Mouse (Mus musculus) heart, embryonic 16.5 days (tissue): ENCODE measurements around the gene Slc6a11. TPM values are rescaled to one million over a fixed set of nuclear protein-coding genes. Genes with fewer than 3 reads are reported as not detected.

Experiments
- ATAC-seq: fragments of 200-750 bp; cut with Nextera tagmentation; replicated peaks from 2 replicates; pipeline ENCODE4 v1.8.0; 2017; ENCODE audit warnings: moderate number of reproducible peaks; ENCODE audit not compliant: insufficient read depth, low FRiP score; ENCODE audit errors: extremely low read depth
- H3K27ac ChIP-seq: fragments of 300-500 bp; sonication (generic); 2 replicates; pipeline ENCODE4 v1.5.1; 2014; ENCODE audit warnings: mild to moderate bottlenecking, low read length, control low read depth, moderate library complexity
- H3K27me3 ChIP-seq: fragments of 300-500 bp; sonication (generic); 2 replicates; pipeline ENCODE4 v1.6.1; 2014; ENCODE audit warnings: low read length, mixed read lengths; ENCODE audit not compliant: control insufficient read depth, insufficient read depth
- H3K36me3 ChIP-seq: fragments of 300-500 bp; sonication (generic); 2 replicates; pipeline ENCODE4 v1.6.1; 2014; ENCODE audit not compliant: control insufficient read depth, insufficient read depth
- H3K4me1 ChIP-seq: fragments of 300-500 bp; sonication (generic); 2 replicates; pipeline ENCODE4 v1.6.1; 2014; ENCODE audit warnings: low read length, mixed read lengths; ENCODE audit not compliant: control insufficient read depth, insufficient read depth
- H3K4me2 ChIP-seq: fragments of 300-500 bp; sonication (generic); 2 replicates; pipeline ENCODE4 v1.6.1; 2014; ENCODE audit warnings: low read depth, mild to moderate bottlenecking, control low read depth, low read length
- H3K4me3 ChIP-seq: fragments of 300-500 bp; sonication (generic); 2 replicates; pipeline ENCODE4 v1.5.1; 2014; ENCODE audit warnings: mild to moderate bottlenecking, control low read depth, low read length
- H3K9ac ChIP-seq: fragments of 300-500 bp; sonication (generic); 2 replicates; pipeline ENCODE4 v1.6.1; 2014; ENCODE audit warnings: low read length, control low read depth
- H3K9me3 ChIP-seq: fragments of 300-500 bp; sonication (generic); replicated peaks from 2 replicates; pipeline ENCODE4 v1.6.1; 2016; ENCODE audit warnings: low read length; ENCODE audit not compliant: control insufficient read depth
- WGBS: fragments of 180-500 bp; shearing (Covaris S2); extraction: QIAGEN DNeasy Blood & Tissue Kit; methylation state at CpG from one replicate; pipeline ENCODE4 v1.1.7; 2014; 5-methylcytosine and 5-hydroxymethylcytosine counted together
- polyA plus RNA-seq: library from polyadenylated mRNA; unstranded; fragments of >200 nt; fragmentation: Nextera tagmentation; extraction: Ambion mirVana; gene quantifications from 2 replicates; pipeline ENCODE4 v1.2.1, GENCODE M21; 2015

Gene Slc6a11
- polyA plus RNA-seq, 1 experiment from 2014 or later: not detected

DNA sequence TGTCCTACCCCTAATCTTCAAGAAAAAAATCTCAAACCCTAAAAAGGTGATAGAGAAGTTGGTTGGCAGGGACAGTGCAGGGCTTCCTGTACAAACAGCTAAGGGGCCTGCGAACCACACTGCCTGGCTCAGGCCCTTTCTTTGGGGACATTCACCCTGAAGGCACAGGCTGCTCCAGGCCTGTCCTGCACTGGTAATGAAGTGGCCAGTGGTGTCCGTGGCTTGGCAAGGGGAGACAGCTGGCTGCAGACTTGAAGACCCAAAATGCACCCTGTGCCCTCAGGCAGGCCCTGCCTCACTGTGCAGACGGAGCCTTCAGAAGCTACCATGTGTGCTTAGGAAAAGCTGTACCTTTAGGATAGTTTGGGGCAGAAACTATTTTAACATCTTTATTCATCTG, 1.4 kb downstream of the Slc6a11 start:
- no peak for ATAC-seq
- no peak overlapping the region for H3K9ac ChIP-seq
- peaks cover 49% of the 10 kb centered on the region for H3K27me3 ChIP-seq
- H3K4me1 ChIP-seq: peaks cover 6% of the 10 kb centered on the region
- 76% methylated on average over 3 of the region's 3 CpGs for WGBS
- H3K36me3 ChIP-seq: no peaks in the 10 kb centered on the region
- H3K4me2 ChIP-seq: no peak overlapping the region
- no peak overlapping the region for H3K4me3 ChIP-seq
- H3K27ac ChIP-seq: no peak overlapping the region
- no peaks in the 10 kb centered on the region for H3K9me3 ChIP-seq

DNA sequence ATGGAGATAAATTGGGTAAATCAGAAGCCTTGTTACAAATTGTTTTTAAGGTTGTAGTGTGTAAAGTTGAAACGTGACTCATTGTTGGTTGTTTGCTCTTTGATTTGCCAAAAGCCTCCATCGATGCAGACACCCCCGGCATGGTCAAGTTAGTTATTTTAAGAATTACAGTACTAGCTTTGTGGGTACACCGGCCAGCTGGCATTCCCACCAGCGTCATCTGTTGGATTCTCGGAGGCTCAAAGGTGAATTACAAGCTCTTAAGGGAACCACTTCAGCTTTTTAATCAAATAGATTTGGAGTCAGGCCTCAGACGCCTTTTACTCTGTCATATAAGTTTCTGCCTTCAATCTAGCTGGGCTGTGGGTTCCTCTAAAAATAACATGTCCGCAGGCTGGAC, 1.9 kb downstream of the Slc6a11 start:
- WGBS: 75% methylated on average over 8 of the region's 8 CpGs
- ATAC-seq: no peak
- H3K27me3 ChIP-seq: peaks cover 49% of the 10 kb centered on the region
- H3K4me2 ChIP-seq: no peak overlapping the region
- H3K36me3 ChIP-seq: no peaks in the 10 kb centered on the region
- no peak overlapping the region for H3K9ac ChIP-seq
- H3K4me1 ChIP-seq: peaks cover 6% of the 10 kb centered on the region
- H3K4me3 ChIP-seq: no peak overlapping the region
- H3K27ac ChIP-seq: no peak overlapping the region
- H3K9me3 ChIP-seq: no peaks in the 10 kb centered on the region

DNA sequence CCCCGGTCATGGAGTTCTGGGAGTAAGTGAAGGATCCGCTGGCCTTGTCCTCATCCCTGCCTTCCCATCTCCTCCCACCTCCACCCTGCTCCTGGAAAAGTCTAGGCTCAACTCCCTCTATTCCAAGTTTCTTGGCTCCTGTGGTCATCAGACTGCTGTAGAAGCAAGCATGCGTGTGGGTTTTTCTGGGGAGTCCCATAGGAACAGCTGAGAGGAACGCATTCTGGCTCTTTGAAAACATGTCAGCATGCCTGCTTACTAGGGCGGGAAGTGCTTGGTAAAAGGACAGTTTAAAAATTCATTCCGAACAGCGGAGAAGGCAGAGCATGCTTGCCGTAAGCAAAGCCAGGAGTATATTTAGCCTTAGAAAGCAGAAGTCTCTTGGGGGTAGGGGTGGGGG, 7.9 kb downstream of the Slc6a11 start:
- Histone ChIP-seq H3K9me3 (no peaks in the 10 kb centered on the region), H3K4me2 (no peak overlapping the region), H3K36me3 (no peaks in the 10 kb centered on the region), H3K27ac (no peak overlapping the region), H3K27me3 (no peaks in the 10 kb centered on the region; the same call in 1 of the 2 replicates), H3K4me1 (no peaks in the 10 kb centered on the region), H3K9ac (no peak overlapping the region), H3K4me3 (no peak overlapping the region)
- no peak for ATAC-seq
- WGBS: 77% methylated on average over 8 of the region's 8 CpGs

DNA sequence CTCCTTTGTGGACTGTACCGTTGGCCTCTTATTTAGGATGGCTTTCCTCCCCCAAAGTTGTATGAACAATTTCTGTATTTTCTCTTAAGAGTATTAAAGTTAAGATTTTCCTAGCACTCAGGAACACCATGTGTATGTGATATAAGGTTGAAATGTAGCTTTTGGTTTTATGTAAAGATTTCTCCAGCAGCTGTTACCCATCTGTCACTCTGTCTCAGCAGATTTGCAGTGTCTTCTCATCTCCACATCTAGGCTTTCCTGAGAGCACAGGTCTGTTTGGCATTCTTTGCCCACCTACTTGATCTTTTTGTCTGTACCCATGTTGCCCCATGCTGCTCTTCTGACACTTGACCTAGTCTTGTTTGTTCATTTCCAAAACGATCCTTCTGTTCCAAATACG, 10.4 kb downstream of the Slc6a11 start:
- Histone ChIP-seq H3K36me3 (no peaks in the 10 kb centered on the region), H3K9ac (no peak overlapping the region), H3K27me3 (0 out of 2 replicates have a peak, but pooled peaks cover 2% of the 10 kb centered on the region), H3K9me3 (no peaks in the 10 kb centered on the region), H3K4me2 (no peak overlapping the region), H3K4me3 (no peak overlapping the region), H3K4me1 (no peaks in the 10 kb centered on the region), H3K27ac (no peak overlapping the region)
- 57% methylated on average over 3 of the region's 3 CpGs for WGBS
- no peak for ATAC-seq

DNA sequence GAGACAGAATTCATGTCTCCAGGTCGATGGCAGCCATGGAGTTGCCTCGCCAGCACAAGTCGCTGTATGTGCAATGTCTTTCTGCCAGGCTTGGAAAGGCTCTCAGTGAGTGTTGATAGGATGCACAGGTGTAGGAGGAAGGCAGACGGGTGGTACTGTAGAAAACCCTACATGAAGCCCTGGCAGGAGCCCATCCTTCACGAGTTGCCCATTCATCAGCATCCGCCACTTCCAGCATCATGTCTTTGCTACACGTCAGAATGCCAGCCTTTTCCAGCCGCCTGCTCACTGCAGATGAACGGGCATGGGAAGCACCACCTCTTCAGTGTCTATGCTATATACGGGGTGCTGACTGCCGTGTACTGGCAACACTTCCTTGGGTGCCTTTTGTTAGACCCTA, 11.4 kb downstream of the Slc6a11 start:
- Histone ChIP-seq H3K4me3 (no peak overlapping the region), H3K27ac (no peak overlapping the region), H3K36me3 (no peaks in the 10 kb centered on the region), H3K27me3 (0 out of 2 replicates have a peak, but pooled peaks cover 2% of the 10 kb centered on the region), H3K4me1 (no peaks in the 10 kb centered on the region), H3K9ac (no peak overlapping the region), H3K4me2 (no peak overlapping the region), H3K9me3 (no peaks in the 10 kb centered on the region)
- WGBS: 83% methylated on average over 11 of the region's 11 CpGs
- ATAC-seq: no peak

DNA sequence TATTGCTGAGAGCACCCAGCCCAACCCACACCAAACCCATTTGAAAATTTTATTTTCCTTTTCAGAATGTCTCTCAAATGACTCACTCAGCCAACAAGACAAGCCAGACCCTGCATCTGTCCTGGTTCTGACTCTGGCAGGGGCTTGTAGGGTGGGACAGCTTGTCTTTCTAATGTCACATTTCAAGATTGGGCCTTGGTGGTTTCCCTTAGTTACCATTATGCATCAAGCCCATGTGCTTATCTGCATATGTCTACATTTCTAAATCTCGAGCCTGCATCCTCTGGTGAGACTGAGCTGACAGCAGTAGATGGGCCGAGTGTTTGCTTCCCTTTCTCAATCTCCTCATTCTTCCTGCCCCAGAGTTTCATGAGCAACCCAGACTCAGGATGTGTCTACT, 12.5 kb downstream of the Slc6a11 start:
- 46% methylated on average over 2 of the region's 2 CpGs for WGBS
- Histone ChIP-seq H3K27me3 (0 out of 2 replicates have a peak, but pooled peaks cover 2% of the 10 kb centered on the region), H3K9me3 (no peaks in the 10 kb centered on the region), H3K4me1 (no peaks in the 10 kb centered on the region), H3K4me2 (no peak overlapping the region), H3K27ac (no peak overlapping the region), H3K36me3 (no peaks in the 10 kb centered on the region), H3K4me3 (no peak overlapping the region), H3K9ac (no peak overlapping the region)
- no peak for ATAC-seq

DNA sequence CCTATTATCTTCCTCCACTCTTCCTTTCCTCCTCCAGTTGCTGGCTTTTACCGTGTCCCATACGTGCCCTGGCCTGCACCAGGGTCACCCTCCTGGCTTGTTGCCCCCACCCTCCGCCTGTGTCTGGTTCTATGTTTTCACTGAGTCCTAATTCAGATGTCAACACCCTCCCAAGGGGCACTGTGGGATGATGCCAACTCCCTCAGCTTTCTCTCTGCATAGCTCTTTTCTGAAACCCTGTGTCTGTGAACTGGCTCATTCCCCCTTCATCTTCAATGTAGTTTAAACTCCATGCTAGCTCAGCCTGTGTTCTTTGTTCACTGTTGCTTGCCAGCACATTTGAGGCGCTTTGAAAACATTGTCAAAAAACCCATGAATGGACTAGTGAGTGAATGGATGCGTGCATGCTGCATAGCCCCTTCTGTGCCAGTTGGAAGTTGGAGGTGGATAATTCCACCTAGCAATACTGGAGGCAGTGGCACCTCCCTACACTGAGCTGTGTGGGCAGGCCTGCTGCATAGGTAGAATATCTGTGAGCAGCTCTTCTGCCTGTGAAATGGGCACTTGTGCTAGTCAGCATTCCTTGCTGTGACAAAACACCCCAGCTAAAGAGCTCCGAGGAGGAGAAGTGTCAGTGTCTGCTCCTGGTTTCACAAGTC, 13.5 kb downstream of the Slc6a11 start:
- no peaks in the 10 kb centered on the region for H3K4me1 ChIP-seq
- no peak overlapping the region for H3K4me3 ChIP-seq
- H3K27ac ChIP-seq: no peak overlapping the region
- WGBS: 64% methylated on average over 6 of the region's 6 CpGs
- H3K9ac ChIP-seq: no peak overlapping the region
- H3K36me3 ChIP-seq: no peaks in the 10 kb centered on the region
- H3K27me3 ChIP-seq: 0 out of 2 replicates have a peak, but pooled peaks cover 2% of the 10 kb centered on the region
- H3K9me3 ChIP-seq: no peaks in the 10 kb centered on the region
- H3K4me2 ChIP-seq: no peak overlapping the region
- ATAC-seq: no peak

DNA sequence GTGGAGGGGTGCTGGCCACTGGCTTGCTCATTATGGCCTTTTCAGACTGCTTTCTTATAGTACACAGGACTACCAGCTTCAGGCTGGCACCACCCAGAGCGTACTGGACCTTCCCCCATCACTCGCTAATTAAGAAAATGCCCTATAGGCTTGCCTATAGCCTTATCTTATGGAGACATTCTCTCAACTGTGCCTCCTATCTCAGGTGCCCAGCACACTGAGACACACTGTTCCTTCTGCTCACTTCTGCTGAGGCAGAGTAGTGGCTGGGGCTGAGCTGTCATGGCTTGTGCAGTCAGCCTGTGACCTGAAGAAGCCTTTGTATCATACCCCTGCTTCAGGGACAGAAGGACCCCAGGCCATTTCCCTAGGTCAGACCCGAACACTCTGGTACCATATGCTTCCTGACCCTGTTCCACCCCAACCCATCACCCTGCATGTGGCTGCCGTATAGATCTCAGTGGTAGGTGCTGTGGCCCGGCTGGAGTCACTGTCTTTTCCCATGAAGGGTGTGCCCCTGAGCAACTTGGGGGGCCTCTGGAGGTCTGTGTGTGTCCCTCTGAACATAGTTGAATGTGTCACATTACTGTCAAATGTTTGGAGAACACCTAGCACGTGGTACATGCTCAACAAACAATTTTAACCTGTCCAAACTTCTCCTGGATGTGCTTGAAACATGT, 14.7 kb downstream of the Slc6a11 start:
- H3K4me3 ChIP-seq: no peak overlapping the region
- no peak overlapping the region for H3K4me2 ChIP-seq
- H3K9ac ChIP-seq: no peak overlapping the region
- WGBS: 71% methylated on average over 6 of the region's 6 CpGs
- no peaks in the 10 kb centered on the region for H3K36me3 ChIP-seq
- 0 out of 2 replicates have a peak, but pooled peaks cover 2% of the 10 kb centered on the region for H3K27me3 ChIP-seq
- no peaks in the 10 kb centered on the region for H3K9me3 ChIP-seq
- no peak for ATAC-seq
- H3K4me1 ChIP-seq: no peaks in the 10 kb centered on the region
- H3K27ac ChIP-seq: no peak overlapping the region

DNA sequence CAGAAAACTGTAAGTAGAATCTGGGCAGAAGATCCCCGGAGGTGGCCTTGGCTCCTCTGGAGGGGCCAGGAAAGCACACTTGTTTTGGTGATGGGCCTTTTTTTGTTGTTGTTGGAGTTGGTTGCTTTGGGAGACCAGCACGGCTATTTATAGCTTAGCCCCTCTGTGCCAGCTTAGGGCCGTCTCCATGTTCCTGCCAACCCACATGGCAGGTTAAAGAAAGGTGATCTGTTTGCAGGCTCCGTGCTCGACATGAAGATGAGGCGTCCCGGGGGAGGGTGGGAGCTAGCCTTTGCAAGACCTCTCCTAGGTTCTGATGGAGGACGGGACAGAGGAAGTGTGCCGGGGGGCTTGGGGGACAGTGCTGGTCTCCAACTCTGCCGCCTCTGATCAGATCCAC, 24.7 kb downstream of the Slc6a11 start:
- Histone ChIP-seq H3K4me3 (no peak overlapping the region), H3K9ac (no peak overlapping the region), H3K9me3 (no peaks in the 10 kb centered on the region), H3K4me2 (no peak overlapping the region), H3K4me1 (no peaks in the 10 kb centered on the region), H3K36me3 (no peaks in the 10 kb centered on the region), H3K27ac (no peak overlapping the region), H3K27me3 (no peaks in the 10 kb centered on the region)
- ATAC-seq: no peak
- 74% methylated on average over 10 of the region's 10 CpGs for WGBS
